Mouse (Mus musculus): ENCODE data around the gene Vmn1r218.
"Not testable (repeated sequence)": the region's sequence is repeated elsewhere in the genome, so short reads cannot be mapped to it uniquely, and the experiment has no call there.

Gene Vmn1r218

DNA sequence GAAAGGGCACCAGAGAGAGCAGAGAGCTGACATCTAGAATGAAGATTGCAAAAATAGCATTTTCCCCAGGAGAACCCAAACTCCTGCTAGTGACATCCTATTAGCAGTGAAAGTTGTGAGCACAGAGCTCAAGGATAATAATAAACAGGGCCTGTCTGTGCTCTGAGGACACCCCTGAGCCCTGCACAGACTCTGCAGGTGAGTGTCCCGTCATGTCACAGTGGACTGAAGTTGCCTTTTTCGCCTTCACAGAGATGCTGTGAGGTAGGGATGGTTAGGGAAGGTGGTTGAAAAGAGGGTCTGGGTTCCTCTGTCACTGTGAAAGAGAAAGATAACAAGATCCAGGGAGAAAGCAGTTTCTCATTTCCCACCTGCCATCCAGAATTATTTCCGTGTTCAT lies at the start of gene Vmn1r218:
TSS of gene Vmn1r218 (plus strand) at position 57 of the 400 bp plus-strand sequence.
- no peak for DNase-seq (ENCODE audit: inconsistent age in 2 of 2, low spot score in 1 of 2)

DNA sequence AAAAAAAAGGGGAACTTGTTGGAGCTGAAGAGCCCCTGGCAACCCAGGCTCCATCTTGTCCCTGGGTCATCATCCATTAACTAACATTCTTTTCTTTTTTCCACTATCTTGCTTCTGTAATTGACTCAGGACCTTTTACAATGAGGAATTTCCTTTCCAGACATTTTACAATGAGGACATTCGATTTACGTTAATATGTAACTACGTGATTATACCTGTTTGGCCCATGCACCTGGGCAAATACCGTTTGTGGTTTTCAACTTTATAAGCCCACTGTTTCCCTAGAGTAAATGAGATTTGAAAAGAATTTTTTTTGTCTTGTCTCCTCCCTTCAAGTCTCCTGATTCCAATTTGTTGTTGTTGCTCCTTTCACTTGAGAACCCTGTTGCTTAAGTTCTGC lies 38.6 kb upstream of the Vmn1r218 start:
- no peak for DNase-seq (ENCODE audit: inconsistent age in 2 of 2, low spot score in 1 of 2)

DNA sequence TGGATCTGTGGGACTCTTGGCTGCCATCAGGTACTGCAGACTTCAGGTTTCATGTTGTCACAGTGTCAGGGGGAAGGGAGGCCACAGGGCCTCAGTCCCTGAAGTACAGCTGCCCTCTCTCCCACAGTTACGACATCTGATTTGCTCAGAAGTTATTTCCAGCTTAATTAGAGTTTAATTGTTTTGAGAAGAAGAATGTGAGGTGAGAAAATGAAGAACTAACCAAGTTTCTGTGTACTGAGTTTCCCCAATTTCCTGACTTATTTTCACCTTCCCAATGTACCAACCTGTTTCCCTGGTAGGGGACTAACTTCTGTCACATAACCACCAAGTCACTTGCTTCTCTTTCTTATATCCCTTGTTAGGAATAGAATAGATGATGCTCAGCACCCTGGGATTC lies 14.8 kb upstream of the Vmn1r218 start, which contains the start of gene Vmn1r217:
TSS of gene Vmn1r217 (minus strand) at position 101 of the 400 bp plus-strand sequence.
- DNase-seq (ENCODE audit: inconsistent age in 2 of 2, low spot score in 1 of 2): not testable (repeated sequence)

DNA sequence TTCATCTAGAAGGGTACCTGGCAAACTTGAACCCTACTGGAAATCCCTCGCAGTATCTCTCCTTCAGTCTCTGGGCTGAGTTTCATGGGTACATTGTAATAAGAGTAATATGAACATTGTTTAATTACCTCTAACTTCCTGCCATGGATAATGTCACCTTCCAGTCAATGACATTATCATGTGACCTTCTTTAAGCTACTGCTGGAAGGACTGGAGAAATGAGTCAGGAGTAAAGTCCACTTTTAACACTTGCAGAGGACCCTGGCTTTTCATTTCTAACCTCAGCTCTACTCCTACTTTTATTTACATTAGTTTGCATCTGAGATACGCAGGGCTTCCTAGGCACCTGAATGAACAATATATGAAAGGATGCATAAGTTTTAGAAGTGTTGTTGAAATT lies 12.3 kb upstream of the Vmn1r218 start:
- no peak for DNase-seq (ENCODE audit: inconsistent age in 2 of 2, low spot score in 1 of 2)

DNA sequence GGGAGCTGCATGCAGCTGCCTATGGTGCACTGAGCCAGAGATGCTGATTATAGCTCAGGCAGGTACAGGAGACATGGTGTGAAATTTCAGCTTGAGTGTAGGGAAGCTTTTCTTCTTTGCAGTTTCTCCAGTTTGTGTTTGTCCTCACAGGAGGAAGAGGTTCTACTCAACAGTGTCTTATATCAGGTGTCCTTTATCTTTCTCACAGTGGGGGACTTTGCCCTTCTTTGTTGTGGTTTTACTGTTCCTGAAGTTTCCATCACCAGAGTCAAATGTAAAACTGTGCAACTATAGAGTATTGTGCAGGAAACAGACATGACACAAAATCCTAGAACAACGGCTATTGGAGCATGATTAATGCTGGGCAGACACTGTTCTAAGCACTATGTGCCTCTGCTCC lies 546 bp downstream of the Vmn1r218 start:
- DNase-seq (ENCODE audit: inconsistent age in 2 of 2, low spot score in 1 of 2): no peak

DNA sequence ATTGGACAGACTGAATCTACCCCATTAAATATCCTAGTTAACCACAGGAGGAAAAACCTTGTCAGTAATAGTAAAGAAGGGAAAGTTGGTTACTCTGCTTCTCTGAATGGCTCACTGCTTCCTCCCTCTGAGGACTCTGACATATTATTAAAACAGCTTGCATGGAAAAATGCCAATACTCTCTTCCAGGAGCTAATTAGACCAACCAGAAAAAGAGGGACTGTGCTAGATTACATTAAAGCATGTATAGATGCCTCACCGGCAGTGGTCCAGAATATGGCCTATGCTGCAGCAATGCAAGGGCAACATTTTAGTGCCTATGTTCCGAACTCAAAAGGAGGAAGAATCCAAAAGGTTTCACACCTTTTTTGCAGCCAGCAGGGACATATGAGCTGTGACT lies 5.9 kb downstream of the Vmn1r218 start:
- DNase-seq (ENCODE audit: inconsistent age in 2 of 2, low spot score in 1 of 2): no peak

DNA sequence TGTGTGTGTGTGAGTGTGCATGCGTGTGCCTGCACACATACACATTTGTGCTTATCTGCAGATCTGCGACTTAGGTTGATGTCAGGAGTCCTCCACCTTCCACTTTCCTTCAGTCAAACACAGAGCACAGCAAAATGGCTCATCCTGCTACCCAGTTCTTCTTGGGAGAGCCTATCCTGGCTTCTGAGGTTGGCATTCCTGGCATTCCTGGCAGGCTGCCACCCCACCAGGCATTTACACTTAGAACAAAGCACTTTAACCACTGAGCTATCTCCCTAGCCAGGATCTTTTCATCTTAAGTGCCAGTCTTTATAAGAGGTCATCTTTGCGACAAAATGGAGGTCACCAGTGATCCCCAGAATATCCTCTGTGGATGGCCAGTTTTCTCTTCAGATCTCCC lies 24.9 kb downstream of the Vmn1r218 start:
- DNase-seq (ENCODE audit: inconsistent age in 2 of 2, low spot score in 1 of 2): no peak

DNA sequence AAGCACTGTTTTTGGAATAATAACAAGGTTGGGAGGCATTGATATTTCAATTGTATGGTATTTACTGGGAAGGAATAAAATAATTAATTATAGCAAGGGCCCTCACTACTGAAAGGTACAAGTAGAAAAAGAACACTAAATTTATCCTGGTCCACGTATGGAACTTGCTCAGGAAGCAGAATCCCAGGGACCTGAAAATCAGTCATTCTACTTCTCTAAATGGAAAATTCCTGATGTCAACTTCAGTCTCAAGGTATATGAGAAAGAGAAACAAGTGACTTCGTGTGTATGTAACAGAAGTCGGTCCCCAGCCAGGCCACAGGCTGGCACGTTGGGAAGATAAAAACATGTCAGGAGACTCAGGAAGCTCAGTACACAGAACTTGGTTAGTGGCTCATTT lies 26.1 kb downstream of the Vmn1r218 start, which contains the start of gene Vmn1r219:
TSS of gene Vmn1r219 (plus strand) at position 301 of the 400 bp plus-strand sequence.
- DNase-seq (ENCODE audit: inconsistent age in 2 of 2, low spot score in 1 of 2): no peak

DNA sequence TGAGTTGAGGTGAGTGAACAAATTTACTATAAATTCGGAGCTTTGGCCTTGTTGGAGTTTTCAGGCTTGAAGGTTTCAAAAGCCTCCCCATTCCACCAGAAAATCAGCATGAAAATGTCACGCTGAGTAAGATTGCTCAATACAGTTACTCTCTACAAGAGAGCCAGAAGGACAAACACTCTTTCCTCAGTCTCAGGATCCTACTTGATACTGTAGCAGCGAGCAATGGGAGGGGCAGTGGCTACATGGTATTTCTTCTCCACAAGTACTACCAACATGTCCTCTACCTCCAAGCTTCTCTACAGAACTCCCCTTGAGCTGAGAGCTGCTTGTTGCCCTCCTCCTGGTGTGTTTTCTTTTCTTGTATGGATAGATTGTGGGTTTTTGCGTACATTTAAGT lies 33.5 kb downstream of the Vmn1r218 start:
- DNase-seq (ENCODE audit: inconsistent age in 2 of 2, low spot score in 1 of 2): not testable (repeated sequence)

DNA sequence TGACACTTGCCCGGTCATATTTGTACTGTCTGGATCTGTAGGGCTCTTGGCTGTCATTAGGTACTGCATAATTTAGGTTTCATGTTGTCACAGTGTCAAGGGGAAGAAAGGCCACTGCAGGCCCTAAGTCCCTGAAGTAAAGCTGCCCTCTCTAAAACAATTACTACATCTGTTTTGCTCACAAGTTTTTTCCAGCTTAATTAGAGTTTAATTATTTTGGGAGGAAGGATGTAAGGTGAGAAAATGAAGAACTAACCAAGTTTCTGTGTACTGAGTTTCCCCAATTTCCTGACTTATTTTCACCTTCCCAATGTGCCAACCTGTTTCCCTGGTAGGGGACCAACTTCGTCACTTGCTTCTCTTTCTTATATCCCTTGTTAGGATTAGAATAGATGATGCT lies 54.9 kb downstream of the Vmn1r218 start, which contains the start of gene Vmn1r220:
TSS of gene Vmn1r220 (minus strand) at position 101 of the 400 bp plus-strand sequence.
- no peak for DNase-seq (ENCODE audit: inconsistent age in 2 of 2, low spot score in 1 of 2)
